Mouse (Mus musculus): ENCODE data around the gene Wfdc8.
"Not testable (repeated sequence)": the region's sequence is repeated elsewhere in the genome, so short reads cannot be mapped to it uniquely, and the experiment has no call there.

The Wfdc8 gene

GRCm38 (mm10) chr2:164613471-164613870 lies at the start of gene Wfdc8, which contains the start of gene Wfdc6b:
Wfdc8 (minus strand) TSS chr2:164613626.
Wfdc6b (plus strand) TSS chr2:164613522.
- DNase-seq (ENCODE audit: low spot score in 2 of 2) = not testable (repeated sequence)

GRCm38 (mm10) chr2:164656483-164656882 lies 43.1 kb upstream of the Wfdc8 start, which contains the start of gene Wfdc9:
Wfdc9 (minus strand) TSS chr2:164656583.
- no peak for DNase-seq (ENCODE audit: low spot score in 2 of 2)

- DNase-seq (ENCODE audit: low spot score in 2 of 2) = peak in 1 of 2 experiments; percentile 8
These were observed 42.4 kb upstream of the Wfdc8 start, which contains the start of gene Wfdc10 for GRCm38 (mm10) chr2:164655858-164656257. Wfdc10 (plus strand) TSS chr2:164656046.

GRCm38 (mm10) chr2:164641881-164642673 lies 28.7 kb upstream of the Wfdc8 start:
- DNase-seq (ENCODE audit: low spot score in 2 of 2) = peak in 1 of 2 experiments; percentile 5

GRCm38 (mm10) chr2:164641129-164641528 lies 27.7 kb upstream of the Wfdc8 start:
- no peak for DNase-seq (ENCODE audit: low spot score in 2 of 2)

GRCm38 (mm10) chr2:164638696-164639095 lies 25.3 kb upstream of the Wfdc8 start, which contains the start of gene Wfdc16:
Wfdc16 (minus strand) TSS chr2:164638796.
- no peak for DNase-seq (ENCODE audit: low spot score in 2 of 2)

- DNase-seq (ENCODE audit: low spot score in 2 of 2) = no peak
These were observed 21.8 kb upstream of the Wfdc8 start for GRCm38 (mm10) chr2:164635266-164635665.

- DNase-seq (ENCODE audit: low spot score in 2 of 2) = no peak
These were observed 8.3 kb upstream of the Wfdc8 start for GRCm38 (mm10) chr2:164621775-164622174.

GRCm38 (mm10) chr2:164619050-164619449 lies 5.6 kb upstream of the Wfdc8 start:
- no peak for DNase-seq (ENCODE audit: low spot score in 2 of 2)

GRCm38 (mm10) chr2:164615386-164615785 lies 2.0 kb upstream of the Wfdc8 start:
- no peak for DNase-seq (ENCODE audit: low spot score in 2 of 2)

GRCm38 (mm10) chr2:164608781-164609180 lies 4.6 kb downstream of the Wfdc8 start:
- no peak for DNase-seq (ENCODE audit: low spot score in 2 of 2)

GRCm38 (mm10) chr2:164604411-164604810 lies 9.0 kb downstream of the Wfdc8 start:
- DNase-seq (ENCODE audit: low spot score in 2 of 2) = no peak

- DNase-seq (ENCODE audit: low spot score in 2 of 2) = no peak
These were observed 9.9 kb downstream of the Wfdc8 start for GRCm38 (mm10) chr2:164603482-164603881.

GRCm38 (mm10) chr2:164600179-164600578 lies 13.2 kb downstream of the Wfdc8 start:
- DNase-seq (ENCODE audit: low spot score in 2 of 2) = no peak

- no peak for DNase-seq (ENCODE audit: low spot score in 2 of 2)
These were observed 19.9 kb downstream of the Wfdc8 start, which contains the start of gene Eppin for GRCm38 (mm10) chr2:164593494-164593893. Eppin (minus strand) TSS chr2:164593594.

GRCm38 (mm10) chr2:164592014-164592413 lies 21.4 kb downstream of the Wfdc8 start:
- DNase-seq (ENCODE audit: low spot score in 2 of 2) = peak in 1 of 2 experiments; percentile 7

- not testable (repeated sequence) for DNase-seq (ENCODE audit: low spot score in 2 of 2)
These were observed 28.3 kb downstream of the Wfdc8 start, which contains the start of gene Wfdc6a for GRCm38 (mm10) chr2:164585025-164585725. Wfdc6a (minus strand) TSS chr2:164585447.

GRCm38 (mm10) chr2:164573359-164573758 lies 40.1 kb downstream of the Wfdc8 start, which contains the start of gene Spint3:
Spint3 (minus strand) TSS chr2:164573459.
- not testable (repeated sequence) for DNase-seq (ENCODE audit: low spot score in 2 of 2)

GRCm38 (mm10) chr2:164567460-164567859 lies 46.0 kb downstream of the Wfdc8 start:
- no peak for DNase-seq (ENCODE audit: low spot score in 2 of 2)

GRCm38 (mm10) chr2:164566997-164567396 lies 46.4 kb downstream of the Wfdc8 start:
- no peak for DNase-seq (ENCODE audit: low spot score in 2 of 2)

GRCm38 (mm10) chr2:164564346-164564745 lies 49.1 kb downstream of the Wfdc8 start:
- DNase-seq (ENCODE audit: low spot score in 2 of 2) = no peak

- DNase-seq (ENCODE audit: low spot score in 2 of 2) = peak; percentile 24 to 40
These were observed 49.9 kb downstream of the Wfdc8 start for GRCm38 (mm10) chr2:164563339-164564038.
